Mouse (Mus musculus): ENCODE measurements around the gene Cend1. TPM values are rescaled to one million over a fixed set of nuclear protein-coding genes. Genes with fewer than 3 reads are reported as not detected.
"Not testable (repeated sequence)": the region's sequence is repeated elsewhere in the genome, so short reads cannot be mapped to it uniquely, and the experiment has no call there.

The Cend1 gene
- polyA plus RNA-seq, 1 experiment from 2014 or later: 3.3 TPM

DNA sequence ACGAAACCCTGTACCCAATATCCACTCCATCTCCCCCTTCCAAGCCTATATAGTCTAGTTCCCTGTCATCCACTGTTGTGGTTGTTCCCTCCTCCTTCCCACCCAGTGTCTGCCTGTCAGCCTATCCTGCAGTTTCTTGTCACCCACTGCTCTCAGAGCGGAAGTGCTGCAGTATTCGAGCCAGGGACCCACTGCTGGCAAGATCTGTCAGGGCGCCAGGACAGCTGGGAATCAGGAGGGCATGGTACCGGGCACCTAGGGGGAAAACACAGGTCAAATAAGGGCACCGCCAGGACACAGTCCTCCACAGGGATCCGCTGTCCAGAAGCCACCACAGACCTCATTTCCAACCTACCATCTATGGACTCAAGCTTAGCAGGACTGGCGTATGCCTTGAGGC lies 18.7 kb downstream of the Cend1 start:
- no peak overlapping the region for H3K27ac ChIP-seq (ENCODE audit: low read depth, low read length)
- no peaks in the 10 kb centered on the region for H3K27me3 ChIP-seq (replicated peaks; ENCODE audit: control insufficient read depth, insufficient read depth, low read length)
- no peak overlapping the region for H3K9ac ChIP-seq (ENCODE audit: low read depth, low read length)
- 96% methylated on average over 8 of the region's 8 CpGs for WGBS
- no peaks in the 10 kb centered on the region for H3K9me3 ChIP-seq (ENCODE audit: control insufficient read depth)
- ATAC-seq: no peak
- H3K4me3 ChIP-seq (ENCODE audit: low read depth, low read length): no peak overlapping the region
- H3K4me2 ChIP-seq (replicated peaks; ENCODE audit: low read depth): no peak overlapping the region
- H3K4me1 ChIP-seq (replicated peaks; ENCODE audit: control insufficient read depth, insufficient read depth, low read length): peaks cover 5% of the 10 kb centered on the region; the same call in 1 of the 2 replicates
- peaks cover 24% of the 10 kb centered on the region; the same call in 1 of the 2 replicates for H3K36me3 ChIP-seq (ENCODE audit: control insufficient read depth, insufficient read depth)
- no peak for TF ChIP-seq CTCF (IDR thresholded peaks at IDR 0.05; ENCODE audit: low read depth)

DNA sequence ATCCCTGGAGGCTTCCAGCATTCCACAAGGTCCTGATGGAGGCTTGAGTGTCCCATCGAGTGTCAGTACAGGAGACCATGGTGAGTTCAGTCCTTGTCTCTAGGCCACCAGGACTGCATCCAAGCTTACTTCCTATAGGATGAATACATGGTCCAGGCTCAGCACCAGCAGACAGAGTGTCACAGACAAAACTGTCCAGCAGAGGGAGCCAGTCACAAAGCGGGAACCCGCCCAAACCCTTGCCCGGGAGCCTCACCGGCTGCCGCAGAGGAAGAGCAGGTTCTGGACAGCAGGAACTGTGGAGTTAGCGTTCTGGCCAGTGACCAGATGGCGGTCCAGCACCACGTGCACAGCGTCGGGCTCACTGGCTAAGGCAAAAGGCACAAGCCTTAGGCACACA lies 20.5 kb downstream of the Cend1 start:
- H3K36me3 ChIP-seq (ENCODE audit: control insufficient read depth, insufficient read depth): peaks cover 24% of the 10 kb centered on the region; the same call in 1 of the 2 replicates
- no peak overlapping the region for H3K4me3 ChIP-seq (ENCODE audit: low read depth, low read length)
- peak; percentile 98 for TF ChIP-seq CTCF (IDR thresholded peaks at IDR 0.05; ENCODE audit: low read depth)
- H3K9ac ChIP-seq (ENCODE audit: low read depth, low read length): no peak overlapping the region
- peak; percentile 67 for ATAC-seq
- H3K27me3 ChIP-seq (replicated peaks; ENCODE audit: control insufficient read depth, insufficient read depth, low read length): no peaks in the 10 kb centered on the region
- no peak overlapping the region for H3K27ac ChIP-seq (ENCODE audit: low read depth, low read length)
- no peak overlapping the region; the same call in 1 of the 2 replicates for H3K4me2 ChIP-seq (replicated peaks; ENCODE audit: low read depth)
- WGBS: 12% methylated on average over 11 of the region's 11 CpGs
- H3K4me1 ChIP-seq (replicated peaks; ENCODE audit: control insufficient read depth, insufficient read depth, low read length): peaks cover 5% of the 10 kb centered on the region; the same call in 1 of the 2 replicates
- no peaks in the 10 kb centered on the region for H3K9me3 ChIP-seq (ENCODE audit: control insufficient read depth)

DNA sequence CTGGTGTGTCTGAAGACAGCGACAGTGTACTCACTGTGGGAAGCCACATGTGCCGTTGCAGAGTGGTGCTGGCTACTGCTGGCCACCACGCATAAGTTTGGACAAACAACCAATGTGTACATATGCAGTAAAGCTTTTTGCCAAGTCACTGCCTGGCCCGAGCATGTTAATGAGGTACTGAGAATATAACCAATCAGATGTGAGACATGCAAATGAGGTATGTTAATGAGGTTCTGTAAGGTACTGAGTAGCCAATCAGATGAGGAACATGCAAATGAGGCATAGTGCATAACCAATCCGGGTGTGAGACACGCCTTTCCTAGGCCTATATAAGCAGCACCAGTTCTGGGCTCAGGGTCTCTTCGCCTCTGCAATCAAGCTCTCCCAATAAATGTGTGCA lies 21.6 kb downstream of the Cend1 start:
- H3K4me2 ChIP-seq (replicated peaks; ENCODE audit: low read depth); H3K9me3 ChIP-seq (ENCODE audit: control insufficient read depth); ATAC-seq; H3K4me1 ChIP-seq (replicated peaks; ENCODE audit: control insufficient read depth, insufficient read depth, low read length); H3K9ac ChIP-seq (ENCODE audit: low read depth, low read length); H3K27me3 ChIP-seq (replicated peaks; ENCODE audit: control insufficient read depth, insufficient read depth, low read length); H3K4me3 ChIP-seq (ENCODE audit: low read depth, low read length); H3K27ac ChIP-seq (ENCODE audit: low read depth, low read length): not testable (repeated sequence)
- WGBS: 95% methylated on average over 7 of the region's 7 CpGs
- 0 out of 2 replicates have a peak, but pooled peaks have one; percentile 4 for TF ChIP-seq CTCF (IDR thresholded peaks at IDR 0.05; ENCODE audit: low read depth)
- peaks cover 35% of the 10 kb centered on the region for H3K36me3 ChIP-seq (ENCODE audit: control insufficient read depth, insufficient read depth)

DNA sequence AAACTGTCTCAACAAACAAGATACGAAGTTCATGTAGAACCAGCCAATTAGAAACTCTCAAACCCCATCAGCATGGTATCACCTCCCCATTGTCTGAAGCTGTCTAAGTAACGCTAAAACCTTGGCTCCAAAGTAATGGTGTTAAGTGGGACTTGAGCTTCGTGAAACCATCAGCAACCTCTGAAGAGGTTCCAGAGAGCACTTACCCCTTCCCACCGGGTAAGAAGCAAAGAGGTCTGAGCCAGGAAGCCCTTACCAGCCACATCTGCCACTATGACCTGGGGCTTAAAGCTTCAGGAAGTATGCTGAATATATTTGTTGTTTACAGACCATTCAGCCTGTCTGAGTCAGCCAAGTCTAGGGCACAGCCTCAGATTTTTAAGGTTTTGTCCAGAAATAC lies 23.8 kb downstream of the Cend1 start:
- Histone ChIP-seq H3K4me3 (ENCODE audit: low read depth, low read length) (no peak overlapping the region), H3K27ac (ENCODE audit: low read depth, low read length) (no peak overlapping the region), H3K4me2 (replicated peaks; ENCODE audit: low read depth) (no peak overlapping the region), H3K4me1 (replicated peaks; ENCODE audit: control insufficient read depth, insufficient read depth, low read length) (no peaks in the 10 kb centered on the region), H3K9ac (ENCODE audit: low read depth, low read length) (no peak overlapping the region), H3K27me3 (replicated peaks; ENCODE audit: control insufficient read depth, insufficient read depth, low read length) (no peaks in the 10 kb centered on the region), H3K9me3 (ENCODE audit: control insufficient read depth) (no peaks in the 10 kb centered on the region), H3K36me3 (ENCODE audit: control insufficient read depth, insufficient read depth) (peaks cover 54% of the 10 kb centered on the region)
- ATAC-seq: no peak
- TF ChIP-seq CTCF (IDR thresholded peaks at IDR 0.05; ENCODE audit: low read depth): no peak
- WGBS: 71% methylated on average over 4 of the region's 4 CpGs

DNA sequence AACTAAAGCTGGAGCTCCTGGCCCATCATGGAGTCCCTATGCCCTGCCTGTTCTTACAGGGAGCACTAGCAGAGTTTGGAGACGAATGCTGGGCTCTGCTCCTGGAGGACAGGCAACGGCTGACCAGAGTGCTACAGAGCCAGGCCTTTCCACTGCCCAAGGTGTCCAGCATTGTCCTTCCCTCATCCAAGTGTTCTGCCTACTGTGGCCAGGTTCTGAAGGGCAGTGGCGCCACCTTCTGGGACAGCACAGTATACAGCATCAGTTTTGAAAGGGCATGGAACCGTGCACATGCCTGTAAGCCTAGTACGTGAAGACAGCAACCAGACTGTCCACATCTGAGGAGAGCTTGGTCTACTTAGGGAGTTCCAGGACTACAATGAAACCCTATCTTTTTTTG lies 26.0 kb downstream of the Cend1 start:
- H3K4me2 ChIP-seq (replicated peaks; ENCODE audit: low read depth): no peak overlapping the region
- WGBS: 37% methylated on average over 5 of the region's 5 CpGs
- peak; percentile 62 for ATAC-seq
- no peak overlapping the region for H3K9ac ChIP-seq (ENCODE audit: low read depth, low read length)
- H3K4me3 ChIP-seq (ENCODE audit: low read depth, low read length): no peak overlapping the region
- H3K27ac ChIP-seq (ENCODE audit: low read depth, low read length): no peak overlapping the region
- H3K36me3 ChIP-seq (ENCODE audit: control insufficient read depth, insufficient read depth): peaks cover 60% of the 10 kb centered on the region
- H3K27me3 ChIP-seq (replicated peaks; ENCODE audit: control insufficient read depth, insufficient read depth, low read length): no peaks in the 10 kb centered on the region
- no peaks in the 10 kb centered on the region for H3K4me1 ChIP-seq (replicated peaks; ENCODE audit: control insufficient read depth, insufficient read depth, low read length)
- H3K9me3 ChIP-seq (ENCODE audit: control insufficient read depth): no peaks in the 10 kb centered on the region
- peak; percentile 96 for TF ChIP-seq CTCF (IDR thresholded peaks at IDR 0.05; ENCODE audit: low read depth)

DNA sequence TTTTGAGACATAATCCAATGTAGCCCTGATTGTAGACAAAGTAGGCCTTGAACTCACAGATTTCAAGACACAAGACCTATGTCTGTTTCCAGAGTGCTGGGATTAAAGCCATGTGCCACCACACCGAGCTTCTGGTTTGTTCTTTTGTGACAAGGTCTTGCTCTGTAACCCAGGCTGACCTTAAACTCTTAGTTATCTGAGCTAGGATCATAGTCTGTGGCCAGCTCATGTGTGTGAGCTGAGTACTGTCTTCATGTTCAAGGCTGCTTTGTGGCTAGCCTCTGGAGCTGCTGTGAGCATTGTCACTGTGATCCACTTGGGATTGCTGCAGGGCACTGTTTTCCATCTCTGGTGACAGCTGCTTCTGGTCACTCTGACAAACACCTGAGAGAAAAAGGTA lies 33.9 kb downstream of the Cend1 start:
- TF ChIP-seq CTCF (IDR thresholded peaks at IDR 0.05; ENCODE audit: low read depth): no peak
- H3K9ac ChIP-seq (ENCODE audit: low read depth, low read length): no peak overlapping the region
- no peaks in the 10 kb centered on the region for H3K9me3 ChIP-seq (ENCODE audit: control insufficient read depth)
- no peaks in the 10 kb centered on the region for H3K27me3 ChIP-seq (replicated peaks; ENCODE audit: control insufficient read depth, insufficient read depth, low read length)
- ATAC-seq: no peak
- no peak overlapping the region for H3K4me2 ChIP-seq (replicated peaks; ENCODE audit: low read depth)
- H3K36me3 ChIP-seq (ENCODE audit: control insufficient read depth, insufficient read depth): peaks cover 35% of the 10 kb centered on the region
- H3K4me3 ChIP-seq (ENCODE audit: low read depth, low read length): no peak overlapping the region
- H3K4me1 ChIP-seq (replicated peaks; ENCODE audit: control insufficient read depth, insufficient read depth, low read length): peaks cover 3% of the 10 kb centered on the region; the same call in 1 of the 2 replicates
- H3K27ac ChIP-seq (ENCODE audit: low read depth, low read length): no peak overlapping the region
- 60% methylated on average over 1 of the region's 1 CpGs for WGBS

DNA sequence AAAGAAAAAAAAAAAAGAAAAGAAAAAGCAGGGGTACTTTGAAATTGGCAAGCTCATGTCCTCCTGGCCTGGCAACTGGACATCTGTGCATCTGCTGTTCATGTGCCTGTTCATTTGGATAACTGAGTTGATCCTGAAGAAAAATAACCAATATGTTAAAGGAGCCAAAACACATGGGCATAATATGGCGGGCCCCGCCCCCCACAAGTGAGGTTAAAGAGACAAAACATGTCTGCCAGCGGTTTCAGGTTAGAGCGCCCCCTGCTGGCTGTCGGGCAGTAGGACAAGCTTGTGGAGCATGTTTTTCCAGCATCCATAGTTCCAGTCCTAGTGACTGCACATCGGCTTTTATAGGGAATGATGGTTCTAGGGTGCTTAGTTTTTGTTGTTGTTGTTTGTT lies 34.5 kb downstream of the Cend1 start:
- no peak overlapping the region for H3K9ac ChIP-seq (ENCODE audit: low read depth, low read length)
- peaks cover 3% of the 10 kb centered on the region for H3K4me1 ChIP-seq (replicated peaks; ENCODE audit: control insufficient read depth, insufficient read depth, low read length)
- H3K4me3 ChIP-seq (ENCODE audit: low read depth, low read length): no peak overlapping the region
- no peak overlapping the region for H3K4me2 ChIP-seq (replicated peaks; ENCODE audit: low read depth)
- no peak for ATAC-seq
- TF ChIP-seq CTCF (IDR thresholded peaks at IDR 0.05; ENCODE audit: low read depth): peak; percentile 88
- peaks cover 29% of the 10 kb centered on the region for H3K36me3 ChIP-seq (ENCODE audit: control insufficient read depth, insufficient read depth)
- H3K27ac ChIP-seq (ENCODE audit: low read depth, low read length): no peak overlapping the region
- no peaks in the 10 kb centered on the region for H3K9me3 ChIP-seq (ENCODE audit: control insufficient read depth)
- WGBS: 26% methylated on average over 6 of the region's 6 CpGs
- no peaks in the 10 kb centered on the region for H3K27me3 ChIP-seq (replicated peaks; ENCODE audit: control insufficient read depth, insufficient read depth, low read length)
